Mouse (Mus musculus) E14TG2a.4 (cell line): Measurements from ENCODE around the gene Fzd5.

Source experiments
- CTCF ChIP-seq: conservative IDR thresholded peaks from 2 replicates; pipeline ENCODE4 v1.5.1; 2014; ENCODE audit warnings: low read length
- NANOG ChIP-seq: IDR thresholded peaks from 2 replicates; pipeline ENCODE4 v1.6.1; 2014; ENCODE audit warnings: borderline replicate concordance, low read length, mixed read lengths
- POU5F1 ChIP-seq: IDR thresholded peaks from 2 replicates; pipeline ENCODE4 v1.6.1; 2014; ENCODE audit warnings: low read length, borderline replicate concordance

- TF ChIP-seq NANOG (no peak), CTCF (no peak), POU5F1 (no peak)
Observed at GRCm38 (mm10) chr1:64732637-64733200, 4.8 kb downstream of the Fzd5 start.
